ENCODE assay signal across 9 mouse cellular contexts in the genomic region with DNA sequence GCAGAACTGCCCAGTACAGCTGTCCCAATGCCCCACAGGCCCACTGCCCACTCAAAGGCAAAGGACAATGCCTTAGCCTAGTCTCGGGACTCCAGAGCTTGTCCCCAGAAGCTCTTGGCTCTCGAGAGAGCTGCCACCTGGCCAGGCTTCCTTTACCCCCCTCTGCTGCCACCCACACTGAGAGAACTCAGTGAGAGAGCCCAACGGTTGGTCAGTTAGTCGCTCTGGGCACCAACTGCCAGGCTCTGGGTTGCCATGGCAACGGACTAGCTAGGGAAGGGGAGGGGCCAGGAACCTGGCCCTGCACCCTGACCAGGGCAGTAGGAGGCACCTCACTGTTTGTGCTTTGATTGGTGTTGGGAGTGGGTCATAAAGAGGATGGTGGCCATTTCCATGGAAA. TPM values are rescaled to one million over a fixed set of nuclear protein-coding genes. Genes with fewer than 3 reads are reported as not detected.
DNase-seq lines count a peak whose midpoint lies in the region; ATAC-seq and TF ChIP-seq lines count a peak whose summit lies in the region.
"Had no signal": no experiment of that assay in that cellular context is flagged by ENCODE, and none has a peak within 500 bp of the region (broad histone marks: within the 10 kb centered on the region; RNA-seq: fewer than 3 reads in every experiment).

No protein-coding gene starts in this region.

- H3K27me3 ChIP-seq in kidney, embryonic 15.5 days: peaks cover 50% of the 10 kb centered on the region

- DNase-seq in kidney, postnatal 10 days: peak; percentile 63
- peak; percentile 64 for DNase-seq in brain, embryonic 14.5 days (ENCODE audit: low read depth)
- DNase-seq in frontal cortex, postnatal 10 days (ENCODE audit: low spot score in 2 of 2): peak; percentile 55 to 67
- DNase-seq in thymus, postnatal 4 days: no peak
- DNase-seq in thymus, adult 18-20 months: no peak

- TF ChIP-seq POLR2A in brain, embryonic 14.5 days (IDR thresholded peaks at IDR 0.05; ENCODE audit: borderline replicate concordance, extremely low read depth, insufficient read depth, insufficient read length, poor library complexity, severe bottlenecking): no peak

- H3K27ac ChIP-seq in kidney, embryonic 15.5 days: no peak overlapping the region
- H3K27ac ChIP-seq: liver, embryonic 14.5 days had no signal

- no peaks in the 10 kb centered on the region for H3K36me3 ChIP-seq in kidney, embryonic 15.5 days

- 21% methylated on average over 5 of the region's 5 CpGs for WGBS in kidney, embryonic 15.5 days

- ATAC-seq in kidney, embryonic 15.5 days (replicated peaks; ENCODE audit: low FRiP score): no peak
- ATAC-seq in megakaryocyte progenitor cell, adult 5-6 weeks (replicated peaks; ENCODE audit: poor library complexity): peak; percentile 58

- H3K4me2 ChIP-seq in kidney, embryonic 15.5 days: no peak overlapping the region

- no peak for TF ChIP-seq CTCF in brain, embryonic 14.5 days (IDR thresholded peaks at IDR 0.05; ENCODE audit: borderline replicate concordance, extremely low read depth, insufficient read depth, insufficient read length)

- H3K9me3 ChIP-seq in kidney, embryonic 15.5 days (replicated peaks): no peaks in the 10 kb centered on the region

- H3K9ac ChIP-seq in kidney, embryonic 15.5 days: no peak overlapping the region
- H3K9ac ChIP-seq: liver, embryonic 14.5 days had no signal

- no peak overlapping the region for H3K4me3 ChIP-seq in kidney, embryonic 15.5 days (replicated peaks)

- peaks cover 15% of the 10 kb centered on the region for H3K4me1 ChIP-seq in kidney, embryonic 15.5 days

RNA-seq across cellular contexts. Expression of gene Elfn2, which starts 48.2 kb away (rescaled TPM):
- 0.04 TPM in 1 of 2 replicates, not detected in the other for polyA plus RNA-seq in kidney, embryonic 15.5 days (2015; fragmentation: Nextera tagmentation; extraction: Ambion mirVana)
- 13.2 and 22.5 TPM in 2 replicates for polyA plus RNA-seq in brain, embryonic 14.5 days (2012; rRNA removed)
- not detected in 2 replicates for total RNA-seq in megakaryocyte progenitor cell, adult 5-6 weeks (2015)
- 0.04 TPM in 1 of 2 replicates, not detected in the other for total RNA-seq in megakaryocyte progenitor cell, adult 5-6 weeks (2017)
- polyA plus RNA-seq: liver, embryonic 14.5 days; stomach, embryonic 14.5 days had no signal

Comparison
In these comparisons a context has a peak if more than half of its experiments do, and no peak if none do; other contexts are left out.
1. DNase-seq: peak in kidney, postnatal 10 days (single experiment), brain, embryonic 14.5 days (single experiment) and frontal cortex, postnatal 10 days (2 of 2); none in thymus, postnatal 4 days (single experiment) and thymus, adult 18-20 months (0 of 2).
2. RNA of gene Elfn2, which starts 48.2 kb away (polyA plus RNA-seq): 13.2 to 22.5 TPM in brain, embryonic 14.5 days; 0.04 TPM in kidney, embryonic 15.5 days; every median in the first group is over 10 times any median in the second.